Mouse (Mus musculus) hindbrain, embryonic 14.5 days (tissue): ENCODE results near the gene Atg2a. TPM values are rescaled to one million over a fixed set of nuclear protein-coding genes. Genes with fewer than 3 reads are reported as not detected.

ENCODE experiments used
- ATAC-seq: fragments of 200-750 bp; cut with Nextera tagmentation; 2 replicates; pipeline ENCODE4 v1.8.0; 2017; ENCODE audit warnings: moderate number of reproducible peaks, mild to moderate bottlenecking, moderate TSS enrichment, moderate library complexity; ENCODE audit not compliant: low FRiP score
- DNase-seq: peaks from one replicate; pipeline ENCODE4 v3.0.0-alpha.2; 2015; ENCODE audit warnings: low spot score
- H3K27ac ChIP-seq: fragments of 300-500 bp; sonication (generic); 2 replicates; pipeline ENCODE4 v1.5.1; 2014; ENCODE audit warnings: mild to moderate bottlenecking, moderate library complexity
- H3K27me3 ChIP-seq: fragments of 300-500 bp; sonication (generic); 2 replicates; pipeline ENCODE4 v1.6.1; 2014; ENCODE audit warnings: mild to moderate bottlenecking, low read length, mixed read lengths; ENCODE audit not compliant: control insufficient read depth, insufficient read depth
- H3K36me3 ChIP-seq: fragments of 300-500 bp; sonication (generic); replicated peaks from 2 replicates; pipeline ENCODE4 v1.6.1; 2014; ENCODE audit not compliant: control insufficient read depth, insufficient read depth
- H3K4me1 ChIP-seq: fragments of 300-500 bp; sonication (generic); replicated peaks from 2 replicates; pipeline ENCODE4 v1.6.1; 2014; ENCODE audit warnings: antibody characterized with exemption, low read length, mixed read lengths; ENCODE audit not compliant: control insufficient read depth, insufficient read depth
- H3K4me2 ChIP-seq: fragments of 300-500 bp; sonication (generic); replicated peaks from 2 replicates; pipeline ENCODE4 v1.6.1; 2014; ENCODE audit warnings: mild to moderate bottlenecking, moderate library complexity
- H3K4me3 ChIP-seq: fragments of 300-500 bp; sonication (generic); replicated peaks from 2 replicates; pipeline ENCODE4 v1.5.1; 2014; ENCODE audit warnings: mild to moderate bottlenecking, low read length
- H3K9ac ChIP-seq: fragments of 300-500 bp; sonication (generic); 2 replicates; pipeline ENCODE4 v1.6.1; 2014
- H3K9me3 ChIP-seq: fragments of 300-500 bp; sonication (generic); 2 replicates; pipeline ENCODE4 v1.6.1; 2016; ENCODE audit warnings: low read length; ENCODE audit not compliant: control insufficient read depth
- WGBS: fragments of 180-500 bp; shearing (Covaris S2); extraction: QIAGEN DNeasy Blood & Tissue Kit; methylation state at CpG from one replicate; pipeline ENCODE4 v1.1.7; 2014; 5-methylcytosine and 5-hydroxymethylcytosine counted together
- polyA plus RNA-seq: library from polyadenylated mRNA; unstranded; fragments of >200 nt; fragmentation: Nextera tagmentation; extraction: Ambion mirVana; gene quantifications from 2 replicates; pipeline ENCODE4 v1.2.1, GENCODE M21; 2014

The Atg2a gene
- polyA plus RNA-seq, 1 experiment from 2014 or later: 14.8 TPM

GRCm38 (mm10) chr19:6242281-6242680 is 813 bp downstream of the Atg2a start:
- Histone ChIP-seq H3K4me2 (peak overlapping the region; percentile 86), H3K4me1 (peaks cover 9% of the 10 kb centered on the region), H3K36me3 (peaks cover 34% of the 10 kb centered on the region), H3K9me3 (no peaks in the 10 kb centered on the region), H3K9ac (peak overlapping the region; percentile 90), H3K27ac (0 out of 2 replicates have a peak overlapping the region, but pooled peaks have one; percentile 55), H3K4me3 (peak overlapping the region; percentile 82), H3K27me3 (no peaks in the 10 kb centered on the region)
- no peak for ATAC-seq
- WGBS: 2% methylated on average over 4 of the region's 4 CpGs
- DNase-seq: no peak

DNA sequence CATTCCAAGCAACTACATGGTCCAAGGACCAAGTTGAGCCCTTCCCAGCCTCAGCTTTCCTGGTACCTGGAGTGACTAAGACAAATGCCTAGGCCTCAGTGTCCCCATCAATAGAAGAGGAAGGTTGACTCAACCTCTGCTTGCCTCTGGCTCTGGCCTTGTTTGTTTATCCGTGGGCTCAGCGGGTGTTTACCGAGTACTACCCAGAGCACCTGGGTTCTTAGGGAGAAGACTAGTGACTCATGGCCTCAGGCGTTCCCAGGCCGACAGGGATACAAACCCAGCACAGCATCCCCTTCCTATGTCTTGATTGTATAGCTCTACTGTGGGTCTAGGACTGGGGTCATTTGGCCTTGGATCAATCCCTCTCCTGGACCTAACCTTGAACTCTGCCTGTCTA is 1.8 kb downstream of the Atg2a start:
- no peaks in the 10 kb centered on the region for H3K27me3 ChIP-seq
- no peak overlapping the region for H3K9ac ChIP-seq
- H3K4me1 ChIP-seq: peaks cover 9% of the 10 kb centered on the region
- H3K4me2 ChIP-seq: no peak overlapping the region
- no peak overlapping the region for H3K4me3 ChIP-seq
- ATAC-seq: no peak
- no peak overlapping the region for H3K27ac ChIP-seq
- H3K36me3 ChIP-seq: peaks cover 44% of the 10 kb centered on the region
- no peaks in the 10 kb centered on the region for H3K9me3 ChIP-seq
- no peak for DNase-seq
- WGBS: 89% methylated on average over 5 of the region's 5 CpGs

GRCm38 (mm10) chr19:6245806-6246205 is 4.3 kb downstream of the Atg2a start:
- no peaks in the 10 kb centered on the region for H3K9me3 ChIP-seq
- DNase-seq (no peak), ATAC-seq (no peak)
- peaks cover 9% of the 10 kb centered on the region for H3K4me1 ChIP-seq
- no peak overlapping the region for H3K4me3 ChIP-seq
- H3K27me3 ChIP-seq: no peaks in the 10 kb centered on the region
- WGBS: 71% methylated on average over 1 of the region's 1 CpGs
- no peak overlapping the region for H3K27ac ChIP-seq
- H3K36me3 ChIP-seq: peaks cover 61% of the 10 kb centered on the region
- H3K4me2 ChIP-seq: no peak overlapping the region
- no peak overlapping the region for H3K9ac ChIP-seq

- Histone ChIP-seq H3K27ac (no peak overlapping the region), H3K4me1 (peaks cover 2% of the 10 kb centered on the region), H3K4me2 (no peak overlapping the region), H3K9me3 (no peaks in the 10 kb centered on the region), H3K27me3 (no peaks in the 10 kb centered on the region), H3K9ac (no peak overlapping the region), H3K4me3 (no peak overlapping the region), H3K36me3 (peaks cover 79% of the 10 kb centered on the region)
- DNase-seq: no peak
- ATAC-seq: no peak
- WGBS: 94% methylated on average over 29 of the region's 29 CpGs
These were observed 6.2 kb downstream of the Atg2a start for GRCm38 (mm10) chr19:6247526-6248300.

GRCm38 (mm10) chr19:6253021-6253420 is 11.6 kb downstream of the Atg2a start:
- no peak overlapping the region for H3K9ac ChIP-seq
- no peaks in the 10 kb centered on the region for H3K9me3 ChIP-seq
- no peaks in the 10 kb centered on the region for H3K27me3 ChIP-seq
- no peak for DNase-seq
- no peak overlapping the region for H3K4me2 ChIP-seq
- H3K4me3 ChIP-seq: no peak overlapping the region
- H3K4me1 ChIP-seq: no peaks in the 10 kb centered on the region
- H3K36me3 ChIP-seq: peaks cover 89% of the 10 kb centered on the region
- H3K27ac ChIP-seq: no peak overlapping the region
- 88% methylated on average over 4 of the region's 4 CpGs for WGBS
- no peak for ATAC-seq

DNA sequence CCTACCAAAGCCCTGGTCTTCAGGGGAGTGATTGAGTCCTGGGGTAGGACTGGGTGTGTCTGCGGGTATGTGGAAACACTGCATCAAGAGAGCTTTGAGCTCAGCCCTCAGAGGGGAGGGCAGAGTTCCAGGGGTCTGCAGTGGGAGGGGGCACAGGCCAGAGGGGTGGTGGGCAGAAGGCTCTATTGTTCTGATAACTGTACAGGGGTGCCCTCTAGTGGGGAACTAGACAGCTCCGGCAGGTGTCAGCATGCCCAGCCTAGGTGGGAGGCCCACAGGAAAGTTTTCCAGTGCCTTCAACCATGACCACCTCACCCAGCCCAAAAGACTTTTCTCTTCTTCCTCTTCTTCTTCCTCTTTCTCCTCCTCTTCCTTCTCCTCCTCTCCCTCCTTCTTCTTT is 19.0 kb downstream of the Atg2a start:
- DNase-seq (peak; percentile 39), ATAC-seq (no peak)
- Histone ChIP-seq H3K27me3 (no peaks in the 10 kb centered on the region), H3K36me3 (peaks cover 70% of the 10 kb centered on the region), H3K27ac (no peak overlapping the region), H3K4me3 (no peak overlapping the region), H3K9me3 (no peaks in the 10 kb centered on the region), H3K4me2 (no peak overlapping the region), H3K4me1 (no peaks in the 10 kb centered on the region), H3K9ac (no peak overlapping the region)
- WGBS: 89% methylated on average over 2 of the region's 2 CpGs

DNA sequence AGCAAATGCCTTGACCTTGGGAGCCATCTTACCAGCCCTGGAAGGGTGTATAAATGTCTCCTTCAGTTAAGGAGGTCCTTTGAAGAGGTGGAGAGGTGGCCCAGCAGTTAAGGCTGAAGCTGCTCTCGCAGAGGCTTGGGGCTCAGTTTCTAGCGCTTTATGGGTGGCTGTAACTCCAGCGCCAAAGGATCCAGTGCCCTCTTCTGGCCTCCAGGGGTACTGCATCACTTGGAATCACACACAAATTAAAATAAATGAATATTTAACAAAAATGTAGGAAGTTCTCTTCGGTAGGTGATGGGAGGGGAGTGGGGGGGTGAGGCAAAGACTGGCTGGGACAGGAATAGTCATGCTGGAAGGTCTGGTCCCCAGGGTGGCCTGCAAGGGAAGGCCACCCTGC is 19.5 kb downstream of the Atg2a start:
- Histone ChIP-seq H3K36me3 (peaks cover 65% of the 10 kb centered on the region), H3K4me1 (no peaks in the 10 kb centered on the region), H3K4me3 (no peak overlapping the region), H3K9me3 (no peaks in the 10 kb centered on the region), H3K4me2 (no peak overlapping the region), H3K27ac (no peak overlapping the region), H3K27me3 (no peaks in the 10 kb centered on the region), H3K9ac (no peak overlapping the region)
- 83% methylated on average over 4 of the region's 4 CpGs for WGBS
- ATAC-seq (no peak), DNase-seq (no peak)

DNA sequence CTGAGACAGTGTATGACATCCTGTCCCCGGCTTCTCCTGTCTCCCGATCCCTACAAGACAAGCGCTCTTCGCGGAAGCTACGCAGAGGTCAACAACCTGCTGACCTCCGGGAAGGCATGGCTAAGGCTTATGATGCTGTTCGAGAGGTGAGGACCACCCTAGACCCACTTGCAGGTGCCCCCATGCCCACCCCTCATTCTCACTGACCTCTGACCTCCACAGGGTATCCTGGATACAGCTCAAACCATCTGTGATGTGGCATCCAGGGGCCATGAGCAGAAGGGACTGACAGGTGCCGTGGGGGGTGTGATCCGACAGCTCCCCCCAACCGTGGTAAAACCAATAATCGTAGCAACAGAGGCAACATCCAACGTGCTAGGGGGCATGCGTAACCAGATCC is 19.9 kb downstream of the Atg2a start:
- H3K9me3 ChIP-seq: no peaks in the 10 kb centered on the region
- no peak overlapping the region for H3K4me2 ChIP-seq
- H3K4me3 ChIP-seq: no peak overlapping the region
- 94% methylated on average over 14 of the region's 14 CpGs for WGBS
- H3K36me3 ChIP-seq: peaks cover 61% of the 10 kb centered on the region
- DNase-seq: no peak
- H3K27me3 ChIP-seq: no peaks in the 10 kb centered on the region
- no peaks in the 10 kb centered on the region for H3K4me1 ChIP-seq
- no peak for ATAC-seq
- H3K27ac ChIP-seq: no peak overlapping the region
- no peak overlapping the region for H3K9ac ChIP-seq

- peak; percentile 66 for DNase-seq
- ATAC-seq: no peak
- H3K36me3 ChIP-seq: peaks cover 53% of the 10 kb centered on the region
- no peak overlapping the region for H3K9ac ChIP-seq
- 61% methylated on average over 7 of the region's 7 CpGs for WGBS
- no peaks in the 10 kb centered on the region for H3K27me3 ChIP-seq
- H3K4me1 ChIP-seq: no peaks in the 10 kb centered on the region
- H3K27ac ChIP-seq: no peak overlapping the region
- H3K9me3 ChIP-seq: no peaks in the 10 kb centered on the region
- no peak overlapping the region for H3K4me2 ChIP-seq
- H3K4me3 ChIP-seq: no peak overlapping the region
These were observed 20.8 kb downstream of the Atg2a start for GRCm38 (mm10) chr19:6262222-6262621.
